Mouse (Mus musculus) heart, embryonic 16.5 days (tissue): ENCODE measurements around the gene Olfr1381. TPM values are rescaled to one million over a fixed set of nuclear protein-coding genes. Genes with fewer than 3 reads are reported as not detected.
"Not testable (repeated sequence)": the region's sequence is repeated elsewhere in the genome, so short reads cannot be mapped to it uniquely, and the experiment has no call there.

Experiments used
- ATAC-seq: fragments of 200-750 bp; cut with Nextera tagmentation; replicated peaks from 2 replicates; pipeline ENCODE4 v1.8.0; 2017; ENCODE audit warnings: moderate number of reproducible peaks; ENCODE audit not compliant: insufficient read depth, low FRiP score; ENCODE audit errors: extremely low read depth
- H3K27ac ChIP-seq: fragments of 300-500 bp; sonication (generic); 2 replicates; pipeline ENCODE4 v1.5.1; 2014; ENCODE audit warnings: mild to moderate bottlenecking, low read length, control low read depth, moderate library complexity
- H3K27me3 ChIP-seq: fragments of 300-500 bp; sonication (generic); 2 replicates; pipeline ENCODE4 v1.6.1; 2014; ENCODE audit warnings: low read length, mixed read lengths; ENCODE audit not compliant: control insufficient read depth, insufficient read depth
- H3K36me3 ChIP-seq: fragments of 300-500 bp; sonication (generic); 2 replicates; pipeline ENCODE4 v1.6.1; 2014; ENCODE audit not compliant: control insufficient read depth, insufficient read depth
- H3K4me1 ChIP-seq: fragments of 300-500 bp; sonication (generic); 2 replicates; pipeline ENCODE4 v1.6.1; 2014; ENCODE audit warnings: low read length, mixed read lengths; ENCODE audit not compliant: control insufficient read depth, insufficient read depth
- H3K4me2 ChIP-seq: fragments of 300-500 bp; sonication (generic); 2 replicates; pipeline ENCODE4 v1.6.1; 2014; ENCODE audit warnings: low read depth, mild to moderate bottlenecking, control low read depth, low read length
- H3K4me3 ChIP-seq: fragments of 300-500 bp; sonication (generic); 2 replicates; pipeline ENCODE4 v1.5.1; 2014; ENCODE audit warnings: mild to moderate bottlenecking, control low read depth, low read length
- H3K9ac ChIP-seq: fragments of 300-500 bp; sonication (generic); 2 replicates; pipeline ENCODE4 v1.6.1; 2014; ENCODE audit warnings: low read length, control low read depth
- H3K9me3 ChIP-seq: fragments of 300-500 bp; sonication (generic); replicated peaks from 2 replicates; pipeline ENCODE4 v1.6.1; 2016; ENCODE audit warnings: low read length; ENCODE audit not compliant: control insufficient read depth
- WGBS: fragments of 180-500 bp; shearing (Covaris S2); extraction: QIAGEN DNeasy Blood & Tissue Kit; methylation state at CpG from one replicate; pipeline ENCODE4 v1.1.7; 2014; 5-methylcytosine and 5-hydroxymethylcytosine counted together
- polyA plus RNA-seq: library from polyadenylated mRNA; unstranded; fragments of >200 nt; fragmentation: Nextera tagmentation; extraction: Ambion mirVana; gene quantifications from 2 replicates; pipeline ENCODE4 v1.2.1, GENCODE M21; 2015

The Olfr1381 gene
- polyA plus RNA-seq: not detected in 2 replicates

DNA sequence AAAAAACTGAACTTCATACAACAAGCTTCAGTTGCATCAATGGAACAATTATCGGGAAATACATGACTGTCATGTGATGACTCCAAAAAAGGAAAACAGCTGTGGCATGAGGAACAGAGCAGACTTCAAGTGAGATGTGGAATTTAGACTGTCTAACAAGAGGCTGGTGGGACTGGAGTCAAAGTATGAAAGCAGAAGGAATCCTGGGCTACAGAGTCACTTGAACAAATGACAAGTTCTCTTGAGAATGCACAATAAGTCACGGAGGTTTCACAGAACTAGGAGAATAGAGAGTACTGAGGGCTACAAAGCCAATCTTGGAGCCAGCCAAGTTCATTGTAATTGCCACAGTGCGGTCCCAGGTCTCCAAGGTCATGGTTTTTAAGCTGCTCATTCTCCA lies at the start of gene Olfr1381:
Olfr1381 (plus strand) TSS at position 301 of the 400 bp plus-strand sequence.
- H3K27ac ChIP-seq, H3K4me1 ChIP-seq, H3K4me3 ChIP-seq, H3K36me3 ChIP-seq, H3K27me3 ChIP-seq, H3K4me2 ChIP-seq, H3K9ac ChIP-seq, H3K9me3 ChIP-seq, ATAC-seq: not testable (repeated sequence)
- 72% methylated on average over 3 of the region's 3 CpGs for whole genome bisulfite sequencing

DNA sequence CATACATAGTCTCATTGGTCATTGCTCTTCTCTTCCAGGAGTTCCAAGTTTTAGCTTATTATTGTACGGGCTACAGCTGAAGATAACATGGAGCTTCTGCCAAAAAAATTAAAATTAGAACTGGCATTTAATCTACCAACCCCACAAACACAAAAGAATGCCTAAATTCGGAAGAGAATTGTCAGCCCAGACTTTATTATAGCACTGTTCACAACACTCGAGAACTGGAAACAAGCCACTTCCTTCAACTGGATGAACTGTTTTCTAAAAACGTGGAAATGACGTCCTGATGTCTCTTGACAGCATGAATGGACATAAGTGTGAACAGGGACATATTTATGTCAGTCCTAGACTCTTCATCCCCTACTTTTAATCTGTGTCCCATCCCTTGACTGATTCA lies 25.2 kb upstream of the Olfr1381 start:
- WGBS: 52% methylated on average over 5 of the region's 5 CpGs
- Histone ChIP-seq H3K4me2 (no peak overlapping the region), H3K27me3 (no peaks in the 10 kb centered on the region), H3K36me3 (no peaks in the 10 kb centered on the region), H3K4me1 (no peaks in the 10 kb centered on the region), H3K4me3 (no peak overlapping the region), H3K9ac (no peak overlapping the region), H3K27ac (no peak overlapping the region), H3K9me3 (no peaks in the 10 kb centered on the region)
- no peak for ATAC-seq

DNA sequence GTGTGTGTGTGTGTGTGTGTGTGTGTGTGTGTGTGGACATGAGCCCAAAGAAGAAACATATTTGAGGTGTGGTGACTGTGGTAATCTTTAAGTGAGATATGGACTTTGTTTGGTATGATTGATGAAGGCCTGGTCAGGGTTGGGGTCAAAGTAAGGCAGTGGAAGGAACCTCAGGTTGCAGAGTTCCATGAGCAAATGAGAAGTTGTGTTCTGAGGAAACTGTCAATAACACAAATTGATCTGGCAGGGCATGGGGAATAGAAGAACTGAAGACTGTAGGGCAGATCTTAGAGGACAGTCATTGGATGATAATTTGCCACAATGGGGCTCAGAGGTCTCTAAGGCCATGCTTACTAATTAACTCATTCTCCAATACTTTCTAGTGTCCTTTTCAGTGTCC lies 23.9 kb upstream of the Olfr1381 start, which contains the start of gene Olfr1383:
Olfr1383 (plus strand) TSS at position 301 of the 400 bp plus-strand sequence.
- no peak within 1 kb of the TSS for H3K4me3 ChIP-seq
- no peak within 1 kb of the TSS for H3K4me2 ChIP-seq
- no peaks in the 10 kb centered on the region for H3K27me3 ChIP-seq
- H3K36me3 ChIP-seq: no peaks in the 10 kb centered on the region
- H3K27ac ChIP-seq: no peak within 1 kb of the TSS
- H3K4me1 ChIP-seq: no peaks in the 10 kb centered on the region
- no peak for ATAC-seq
- H3K9ac ChIP-seq: no peak within 1 kb of the TSS
- H3K9me3 ChIP-seq: no peaks in the 10 kb centered on the region

DNA sequence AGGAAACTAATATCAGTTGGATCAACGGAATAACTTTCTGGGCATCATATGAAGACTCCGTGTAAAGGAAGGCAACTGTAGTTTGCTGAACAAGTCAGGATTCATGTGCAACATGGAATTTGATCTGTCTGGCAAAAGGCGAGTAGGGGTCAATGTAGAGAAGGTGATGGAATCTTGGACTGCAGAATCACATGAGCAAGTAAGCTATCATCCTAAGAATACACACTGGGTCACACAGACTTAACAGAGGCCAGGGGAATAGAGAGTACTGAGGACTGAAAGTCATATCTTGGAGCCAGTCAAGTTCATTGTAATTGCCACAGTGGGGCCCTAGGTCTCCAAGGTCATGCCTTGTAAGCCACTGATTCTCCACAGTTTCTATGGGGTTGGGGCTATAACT lies 15.3 kb upstream of the Olfr1381 start, which contains the start of gene Olfr1382:
Olfr1382 (plus strand) TSS at position 301 of the 400 bp plus-strand sequence.
- H3K27ac ChIP-seq: no peak within 1 kb of the TSS
- H3K4me2 ChIP-seq: no peak within 1 kb of the TSS
- H3K9ac ChIP-seq: no peak within 1 kb of the TSS
- WGBS: 74% methylated on average over 3 of the region's 3 CpGs
- ATAC-seq: no peak
- H3K9me3 ChIP-seq: no peaks in the 10 kb centered on the region
- no peaks in the 10 kb centered on the region for H3K36me3 ChIP-seq
- no peaks in the 10 kb centered on the region for H3K4me1 ChIP-seq
- no peak within 1 kb of the TSS for H3K4me3 ChIP-seq
- H3K27me3 ChIP-seq: no peaks in the 10 kb centered on the region

DNA sequence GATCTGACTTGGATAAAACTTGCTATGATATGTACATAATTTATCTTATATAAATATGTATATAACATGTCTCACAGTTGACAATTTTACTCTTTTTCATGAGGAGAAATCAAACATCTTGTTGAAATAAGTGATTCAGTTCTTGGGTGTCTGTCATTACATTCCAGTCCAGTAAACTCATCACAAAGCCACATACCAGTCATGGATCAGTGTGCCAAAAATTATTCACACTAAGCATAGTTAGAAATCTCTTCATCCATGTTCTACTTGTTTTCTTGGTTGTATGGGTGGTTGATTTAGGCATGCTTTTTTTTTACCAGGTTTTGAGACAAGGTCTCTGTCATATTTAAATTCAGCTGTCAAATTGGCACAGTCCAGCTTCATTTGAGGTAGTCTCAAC lies 10.5 kb upstream of the Olfr1381 start:
- Histone ChIP-seq H3K4me1 (no peaks in the 10 kb centered on the region), H3K27me3 (no peaks in the 10 kb centered on the region)

DNA sequence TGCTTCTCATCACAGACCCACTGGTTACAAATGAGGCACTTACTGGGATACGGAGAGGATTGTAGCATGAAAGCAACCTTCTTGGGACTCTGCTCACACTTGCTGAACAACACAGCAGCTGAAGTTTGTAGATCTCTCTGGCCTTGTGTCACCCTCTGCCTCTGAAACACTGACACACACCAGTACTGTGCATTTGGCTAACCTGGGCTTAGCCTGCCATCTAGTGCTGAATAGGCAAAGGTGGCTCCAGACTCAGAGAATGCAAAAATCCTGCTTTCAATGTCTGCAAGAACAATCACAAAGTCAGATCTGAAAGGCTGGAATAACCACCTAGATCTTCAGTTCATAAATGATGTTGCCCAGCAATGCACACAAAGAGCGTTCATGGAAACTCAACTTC lies 6.6 kb upstream of the Olfr1381 start:
- H3K27me3 ChIP-seq, H3K27ac ChIP-seq, H3K4me3 ChIP-seq, H3K4me2 ChIP-seq, H3K9me3 ChIP-seq, H3K4me1 ChIP-seq, ATAC-seq, H3K36me3 ChIP-seq, H3K9ac ChIP-seq: not testable (repeated sequence)
- WGBS: 81% methylated on average over 2 of the region's 2 CpGs

More for the DNA sequence above, 10.5 kb upstream of the Olfr1381 start:
- no peak for ATAC-seq
- Histone ChIP-seq H3K4me2 (no peak overlapping the region), H3K9ac (no peak overlapping the region), H3K36me3 (no peaks in the 10 kb centered on the region), H3K9me3 (no peaks in the 10 kb centered on the region), H3K4me3 (no peak overlapping the region), H3K27ac (no peak overlapping the region)

DNA sequence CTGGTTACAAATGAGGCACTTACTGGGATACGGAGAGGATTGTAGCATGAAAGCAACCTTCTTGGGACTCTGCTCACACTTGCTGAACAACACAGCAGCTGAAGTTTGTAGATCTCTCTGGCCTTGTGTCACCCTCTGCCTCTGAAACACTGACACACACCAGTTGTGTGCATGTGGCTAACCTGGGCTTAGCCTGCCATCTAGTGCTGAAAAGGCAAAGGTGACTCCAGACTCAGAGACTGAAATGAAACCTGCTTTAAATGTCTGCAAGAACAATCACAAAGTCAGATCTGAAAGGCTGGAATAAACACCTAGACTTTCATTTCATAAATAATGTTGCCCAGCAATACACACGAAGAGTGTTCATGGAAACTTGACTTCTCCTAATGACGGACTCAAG lies 10.8 kb downstream of the Olfr1381 start:
- WGBS: 69% methylated on average over 3 of the region's 3 CpGs
- not testable (repeated sequence) for H3K36me3 ChIP-seq, H3K9ac ChIP-seq, H3K27me3 ChIP-seq, H3K4me2 ChIP-seq, H3K9me3 ChIP-seq, H3K4me3 ChIP-seq, ATAC-seq, H3K4me1 ChIP-seq, H3K27ac ChIP-seq

DNA sequence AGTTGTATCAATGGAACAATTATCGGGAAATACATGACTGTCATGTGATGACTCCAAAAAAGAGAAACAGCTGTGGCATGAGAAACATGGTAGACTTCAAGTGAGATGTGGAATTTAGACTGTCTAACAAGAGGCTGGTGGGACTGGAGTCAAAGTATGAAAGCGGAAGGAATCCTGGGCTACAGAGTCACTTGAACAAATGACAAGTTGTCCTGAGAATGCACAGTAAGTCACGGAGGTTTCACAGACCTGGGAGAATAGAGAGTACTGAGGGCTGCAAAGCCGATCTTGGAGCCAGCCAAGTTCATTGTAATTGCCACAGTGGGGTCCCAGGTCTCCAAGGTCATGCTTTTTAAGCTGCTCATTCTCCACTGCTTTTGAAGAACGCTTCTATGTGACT lies 13.3 kb downstream of the Olfr1381 start, which contains the start of gene Olfr1380:
Olfr1380 (plus strand) TSS at position 301 of the 400 bp plus-strand sequence.
- 71% methylated on average over 5 of the region's 5 CpGs for WGBS
- H3K27ac ChIP-seq: not testable (repeated sequence)

DNA sequence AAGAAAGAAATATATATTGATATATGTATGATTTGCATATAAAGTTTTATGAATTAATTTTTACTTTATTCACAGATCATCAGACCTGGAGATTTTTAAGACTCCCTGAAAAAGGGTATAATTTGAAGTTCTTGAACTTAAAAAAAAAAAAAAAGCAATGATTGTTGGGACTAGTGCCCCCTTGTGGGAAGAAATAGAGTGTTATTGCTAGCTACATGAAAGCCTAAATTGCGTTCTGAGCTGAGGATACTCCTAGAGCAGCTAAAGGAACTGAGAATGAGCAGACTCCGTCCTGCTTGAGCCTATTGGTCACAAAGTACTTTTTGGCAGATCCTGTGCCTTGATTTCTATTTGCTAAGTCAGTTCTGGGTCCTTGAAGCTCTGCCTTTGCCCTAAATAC lies 31.8 kb downstream of the Olfr1381 start:
- not testable (repeated sequence) for H3K36me3 ChIP-seq, H3K4me2 ChIP-seq, H3K9ac ChIP-seq, H3K9me3 ChIP-seq, H3K4me1 ChIP-seq, H3K27ac ChIP-seq, ATAC-seq, H3K4me3 ChIP-seq, H3K27me3 ChIP-seq
- 37% methylated on average over 2 of the region's 2 CpGs for WGBS

More for the DNA sequence above, 13.3 kb downstream of the Olfr1381 start, which contains the start of gene Olfr1380:
- not testable (repeated sequence) for H3K4me2 ChIP-seq, H3K9me3 ChIP-seq, H3K27me3 ChIP-seq, H3K4me3 ChIP-seq, ATAC-seq, H3K4me1 ChIP-seq, H3K9ac ChIP-seq, H3K36me3 ChIP-seq
